Mouse (Mus musculus): ENCODE measurements around the gene Olfr520.

DNA sequence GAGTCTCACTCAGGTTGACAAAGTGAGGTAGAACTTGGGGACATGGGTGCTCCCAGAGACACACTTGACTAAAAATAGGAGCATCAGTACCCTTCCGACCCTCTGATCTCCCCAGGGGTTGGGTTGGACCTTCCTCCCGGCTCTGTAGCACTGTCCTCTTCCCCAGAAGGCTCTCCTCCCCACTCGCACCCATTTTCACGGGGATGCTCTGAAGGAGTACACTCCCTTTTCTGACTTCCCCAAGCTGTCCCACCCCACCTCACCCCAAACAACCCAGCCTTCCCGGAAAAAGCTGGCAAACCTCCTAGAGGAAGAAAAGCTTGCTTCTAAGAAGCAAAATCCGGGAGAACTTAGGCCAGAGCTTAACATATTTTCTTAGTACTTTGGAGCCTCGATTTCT is 39.3 kb upstream of the Olfr520 start:
- TF ChIP-seq EP300 (IDR thresholded peaks at IDR 0.05; ENCODE audit: low read depth) (no peak), CTCF (IDR thresholded peaks at IDR 0.05; ENCODE audit: low read depth) (no peak)

All from heart, postnatal 0 days (tissue).